Mouse (Mus musculus) lung, postnatal 0 days (tissue): ENCODE measurements around the gene Elavl3.

Experiments
- CTCF ChIP-seq: IDR thresholded peaks from 2 replicates; pipeline ENCODE4 v1.5.1; 2016; ENCODE audit warnings: antibody characterized with exemption, mild to moderate bottlenecking
- EP300 ChIP-seq: IDR thresholded peaks from 2 replicates; pipeline ENCODE4 v1.6.1; 2016; ENCODE audit warnings: antibody characterized with exemption, mild to moderate bottlenecking, control low read depth

GRCm38 (mm10) chr9:22053657-22054056 lies 1.8 kb upstream of the Elavl3 start:
- TF ChIP-seq EP300: no peak
- no peak for TF ChIP-seq CTCF
